In the genomic region with DNA sequence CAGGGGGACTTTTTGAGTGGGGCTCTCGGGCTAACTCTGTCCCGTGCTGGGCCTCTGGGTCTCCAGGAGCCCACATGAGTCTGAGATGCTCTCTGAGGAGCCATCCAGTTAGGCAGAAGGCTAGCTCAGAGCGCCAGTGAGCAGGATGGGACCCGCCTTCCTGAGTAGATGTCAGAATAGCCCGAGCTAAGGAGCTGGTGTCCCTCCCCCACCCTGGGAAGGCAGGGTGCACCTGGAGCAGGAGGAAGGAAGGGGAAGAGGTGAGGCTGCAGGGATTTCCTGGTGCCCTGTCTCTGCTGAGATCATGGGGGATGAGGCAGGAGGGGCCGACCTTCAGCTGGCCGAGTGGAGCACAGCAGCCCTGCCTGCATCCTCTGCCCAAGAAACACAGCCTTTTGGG, we compare ENCODE assay signal across 8 mouse cellular contexts. TPM values are rescaled to one million over a fixed set of nuclear protein-coding genes. Genes with fewer than 3 reads are reported as not detected.
A peak's percentile ranks its signal among the peaks of the same experiment; 100 is the strongest.
DNase-seq lines count a peak whose midpoint lies in the region; ATAC-seq and TF ChIP-seq lines count a peak whose summit lies in the region.

No protein-coding gene starts in this region.

- TF ChIP-seq CTCF in liver, postnatal 0 days (IDR thresholded peaks at IDR 0.05; ENCODE audit: low read depth), result no peak
- TF ChIP-seq CTCF in stomach, postnatal 0 days (IDR thresholded peaks at IDR 0.05; ENCODE audit: low read depth), result no peak

- no peaks in the 10 kb centered on the region for H3K9me3 ChIP-seq in forebrain, embryonic 12.5 days
- no peaks in the 10 kb centered on the region for H3K9me3 ChIP-seq in intestine, embryonic 16.5 days (ENCODE audit: control insufficient read depth, low read length)
- no peaks in the 10 kb centered on the region for H3K9me3 ChIP-seq in liver, postnatal 0 days (ENCODE audit: low read length)
- no peaks in the 10 kb centered on the region for H3K9me3 ChIP-seq in stomach, postnatal 0 days (ENCODE audit: control insufficient read depth, low read length)

- H3K36me3 ChIP-seq in forebrain, embryonic 12.5 days (replicated peaks), result no peaks in the 10 kb centered on the region
- H3K36me3 ChIP-seq in intestine, embryonic 16.5 days (ENCODE audit: control insufficient read depth, insufficient read depth, low read length), result no peaks in the 10 kb centered on the region
- H3K36me3 ChIP-seq in liver, postnatal 0 days (replicated peaks; ENCODE audit: insufficient read depth, low read length), result 0 out of 2 replicates have a peak, but pooled peaks cover 5% of the 10 kb centered on the region
- H3K36me3 ChIP-seq in stomach, postnatal 0 days (ENCODE audit: control insufficient read depth, insufficient read depth, low read length), result no peaks in the 10 kb centered on the region

- DNase-seq in adrenal gland, adult (ENCODE audit: inconsistent age in 2 of 2, low spot score in 1 of 2), result peak; percentile 74 to 82
- DNase-seq in adrenal gland, adult 18-20 months (ENCODE audit: low spot score in 2 of 2), result no peak
- DNase-seq in liver, postnatal 0 days, result no peak
- DNase-seq in stomach, postnatal 0 days (ENCODE audit: low spot score), result no peak
- no peak for DNase-seq in spleen, postnatal 14 days (ENCODE audit: low spot score in 2 of 2)
- no peak for DNase-seq in cerebellum, adult 11-12 months

- 66% methylated on average over 7 of the region's 7 CpGs for WGBS in forebrain, embryonic 12.5 days
- WGBS in intestine, embryonic 16.5 days, result 35% methylated on average over 7 of the region's 7 CpGs
- WGBS in liver, postnatal 0 days (ENCODE audit: insufficient replicate concordance), result 47% methylated on average over 7 of the region's 7 CpGs
- 54% methylated on average over 7 of the region's 7 CpGs for WGBS in stomach, postnatal 0 days

- peak overlapping the region; percentile 50; the same call in 1 of the 2 replicates for H3K4me2 ChIP-seq in forebrain, embryonic 12.5 days
- H3K4me2 ChIP-seq in intestine, embryonic 16.5 days (ENCODE audit: low read depth, low read length), result peak overlapping the region; percentile 52
- peak overlapping the region; percentile 70; the same call in 1 of the 2 replicates for H3K4me2 ChIP-seq in liver, postnatal 0 days (ENCODE audit: low read depth, low read length)
- H3K4me2 ChIP-seq in stomach, postnatal 0 days (replicated peaks; ENCODE audit: low read depth), result peak overlapping the region; percentile 25

- peaks cover 10% of the 10 kb centered on the region; the same call in 1 of the 2 replicates for H3K27me3 ChIP-seq in forebrain, embryonic 12.5 days
- no peaks in the 10 kb centered on the region for H3K27me3 ChIP-seq in intestine, embryonic 16.5 days (replicated peaks; ENCODE audit: control insufficient read depth, insufficient read depth, low read length)
- no peaks in the 10 kb centered on the region for H3K27me3 ChIP-seq in liver, postnatal 0 days (ENCODE audit: insufficient read depth, low read length)
- H3K27me3 ChIP-seq in stomach, postnatal 0 days (ENCODE audit: control insufficient read depth, insufficient read depth, low read length), result no peaks in the 10 kb centered on the region

- TF ChIP-seq EP300 in liver, postnatal 0 days (IDR thresholded peaks at IDR 0.05; ENCODE audit: low read depth), result no peak
- TF ChIP-seq EP300 in stomach, postnatal 0 days (optimal IDR thresholded peaks at IDR 0.05), result no peak

- 0 out of 2 replicates have a peak overlapping the region, but pooled peaks have one; percentile 29 for H3K9ac ChIP-seq in forebrain, embryonic 12.5 days
- peak overlapping the region; percentile 62 for H3K9ac ChIP-seq in intestine, embryonic 16.5 days (ENCODE audit: low read depth, low read length)
- peak overlapping the region; percentile 41; the same call in 1 of the 2 replicates for H3K9ac ChIP-seq in liver, postnatal 0 days (replicated peaks)
- H3K9ac ChIP-seq in stomach, postnatal 0 days (ENCODE audit: low read length), result peak overlapping the region; percentile 23; the same call in 1 of the 2 replicates

- no peak overlapping the region for H3K4me3 ChIP-seq in forebrain, embryonic 12.5 days (replicated peaks)
- H3K4me3 ChIP-seq in intestine, embryonic 16.5 days (ENCODE audit: low read length), result peak overlapping the region; percentile 44
- peak overlapping the region; percentile 30 for H3K4me3 ChIP-seq in liver, postnatal 0 days (ENCODE audit: low read depth, low read length)
- peak overlapping the region; percentile 34; the same call in 1 of the 2 replicates for H3K4me3 ChIP-seq in stomach, postnatal 0 days (ENCODE audit: low read depth, low read length)

- peak overlapping the region; percentile 38; the same call in 1 of the 2 replicates for H3K27ac ChIP-seq in forebrain, embryonic 12.5 days
- peak overlapping the region; percentile 45; the same call in 1 of the 2 replicates for H3K27ac ChIP-seq in intestine, embryonic 16.5 days (ENCODE audit: low read length)
- peak overlapping the region; percentile 40 for H3K27ac ChIP-seq in liver, postnatal 0 days (ENCODE audit: low read depth)
- 0 out of 2 replicates have a peak overlapping the region, but pooled peaks have one; percentile 4 for H3K27ac ChIP-seq in stomach, postnatal 0 days (replicated peaks)

- ATAC-seq in forebrain, embryonic 12.5 days (ENCODE audit: low FRiP score), result no peak
- ATAC-seq in intestine, embryonic 16.5 days, result peak; percentile 14
- no peak for ATAC-seq in liver, postnatal 0 days
- ATAC-seq in stomach, postnatal 0 days (ENCODE audit: low FRiP score, low TSS enrichment), result no peak

- H3K4me1 ChIP-seq in forebrain, embryonic 12.5 days, result peaks cover 8% of the 10 kb centered on the region
- peaks cover 27% of the 10 kb centered on the region for H3K4me1 ChIP-seq in intestine, embryonic 16.5 days (ENCODE audit: control insufficient read depth, insufficient read depth, low read length)
- peaks cover 5% of the 10 kb centered on the region for H3K4me1 ChIP-seq in liver, postnatal 0 days (ENCODE audit: insufficient read depth)
- no peaks in the 10 kb centered on the region for H3K4me1 ChIP-seq in stomach, postnatal 0 days (replicated peaks; ENCODE audit: control insufficient read depth, insufficient read depth)

RNA-seq across cellular contexts. Expression of gene Sh2d3c, which starts 7.6 kb away (rescaled TPM):
- 10 to 100 TPM; 11.6 to 14.9 TPM for total RNA-seq in adrenal gland, adult 18-20 months (2021)
- polyA plus RNA-seq in forebrain, embryonic 12.5 days (2016; fragmentation: Nextera tagmentation; extraction: Ambion mirVana), result 30.1 and 35.1 TPM in 2 replicates
- 26.1 and 26.5 TPM in 2 replicates for polyA plus RNA-seq in intestine, embryonic 16.5 days (2015; fragmentation: Nextera tagmentation; extraction: Ambion mirVana)
- polyA plus RNA-seq in liver, postnatal 0 days (2015; fragmentation: Nextera tagmentation; extraction: Ambion mirVana), result 7.6 and 8.3 TPM in 2 replicates
- polyA plus RNA-seq in stomach, postnatal 0 days (2015; fragmentation: Nextera tagmentation; extraction: Ambion mirVana), result 7.7 and 8.4 TPM in 2 replicates

RNA-seq across cellular contexts. Expression of gene 6330409D20Rik, which starts 12.4 kb away (rescaled TPM):
- not detected for total RNA-seq in adrenal gland, adult 18-20 months (2021)
- polyA plus RNA-seq in forebrain, embryonic 12.5 days (2016; fragmentation: Nextera tagmentation; extraction: Ambion mirVana), result 1.9 and 2.1 TPM in 2 replicates
- 0.26 TPM in 1 of 2 replicates, not detected in the other for polyA plus RNA-seq in intestine, embryonic 16.5 days (2015; fragmentation: Nextera tagmentation; extraction: Ambion mirVana)
- not detected in 2 replicates for polyA plus RNA-seq in liver, postnatal 0 days (2015; fragmentation: Nextera tagmentation; extraction: Ambion mirVana)
- not detected in 2 replicates for polyA plus RNA-seq in stomach, postnatal 0 days (2015; fragmentation: Nextera tagmentation; extraction: Ambion mirVana)

RNA-seq across cellular contexts. Expression of gene Cdk9, which starts 15.6 kb away (rescaled TPM):
- 10 to 100 TPM; 73.2 to 87.4 TPM for total RNA-seq in adrenal gland, adult 18-20 months (2021)
- 105 and 110 TPM in 2 replicates for polyA plus RNA-seq in forebrain, embryonic 12.5 days (2016; fragmentation: Nextera tagmentation; extraction: Ambion mirVana)
- polyA plus RNA-seq in intestine, embryonic 16.5 days (2015; fragmentation: Nextera tagmentation; extraction: Ambion mirVana), result 83.4 and 86.0 TPM in 2 replicates
- 49.5 and 53.7 TPM in 2 replicates for polyA plus RNA-seq in liver, postnatal 0 days (2015; fragmentation: Nextera tagmentation; extraction: Ambion mirVana)
- polyA plus RNA-seq in stomach, postnatal 0 days (2015; fragmentation: Nextera tagmentation; extraction: Ambion mirVana), result 55.8 and 57.8 TPM in 2 replicates

RNA-seq across cellular contexts. Expression of gene Fpgs, which starts 24.5 kb away (rescaled TPM):
- total RNA-seq in adrenal gland, adult 18-20 months (2021), result 10 to 100 TPM in 1 of 2 experiments, 1 to 10 TPM in 1; 8.2 to 10.3 TPM
- polyA plus RNA-seq in forebrain, embryonic 12.5 days (2016; fragmentation: Nextera tagmentation; extraction: Ambion mirVana), result 16.4 and 19.6 TPM in 2 replicates
- 29.8 and 32.0 TPM in 2 replicates for polyA plus RNA-seq in intestine, embryonic 16.5 days (2015; fragmentation: Nextera tagmentation; extraction: Ambion mirVana)
- polyA plus RNA-seq in liver, postnatal 0 days (2015; fragmentation: Nextera tagmentation; extraction: Ambion mirVana), result 85.3 and 95.9 TPM in 2 replicates
- polyA plus RNA-seq in stomach, postnatal 0 days (2015; fragmentation: Nextera tagmentation; extraction: Ambion mirVana), result 15.1 and 17.3 TPM in 2 replicates

RNA-seq across cellular contexts. Expression of gene Tor2a, which starts 28.6 kb away (rescaled TPM):
- total RNA-seq in adrenal gland, adult 18-20 months (2021), result 10 to 100 TPM; 18.2 to 22.3 TPM
- 53.3 and 57.0 TPM in 2 replicates for polyA plus RNA-seq in forebrain, embryonic 12.5 days (2016; fragmentation: Nextera tagmentation; extraction: Ambion mirVana)
- 73.1 and 74.0 TPM in 2 replicates for polyA plus RNA-seq in intestine, embryonic 16.5 days (2015; fragmentation: Nextera tagmentation; extraction: Ambion mirVana)
- polyA plus RNA-seq in liver, postnatal 0 days (2015; fragmentation: Nextera tagmentation; extraction: Ambion mirVana), result 34.6 and 34.7 TPM in 2 replicates
- polyA plus RNA-seq in stomach, postnatal 0 days (2015; fragmentation: Nextera tagmentation; extraction: Ambion mirVana), result 45.9 and 50.3 TPM in 2 replicates

Comparison
In these comparisons a context has a peak if more than half of its experiments do, and no peak if none do; other contexts are left out.
1. DNase-seq: peak in adrenal gland, adult (2 of 2); none in adrenal gland, adult 18-20 months (0 of 2), liver, postnatal 0 days (single experiment), stomach, postnatal 0 days (single experiment), spleen, postnatal 14 days (0 of 2) and cerebellum, adult 11-12 months (single experiment).
2. Peak in every context shown above with its lines, with median percentiles within 50 percentile points of each other: H3K27ac ChIP-seq, H3K4me2 ChIP-seq and H3K9ac ChIP-seq.